Mouse (Mus musculus) lung, embryonic 16.5 days (tissue): ENCODE measurements at regions not wholly inside any gene's neighbourhood (a gene's known extent, or its start where the extent isn't known, plus 50 kb on each side); places are given as distances from the start of the nearest gene placed in this dataset.

Experiments used
- ATAC-seq: fragments of 200-750 bp; cut with Nextera tagmentation; 2 replicates; pipeline ENCODE4 v1.8.0; 2017; ENCODE audit warnings: low read depth, mild to moderate bottlenecking, moderate library complexity
- H3K27ac ChIP-seq: fragments of 300-500 bp; sonication (generic); 2 replicates; pipeline ENCODE4 v1.5.1; 2014; ENCODE audit warnings: mild to moderate bottlenecking, control low read depth, low read length
- H3K27me3 ChIP-seq: fragments of 300-500 bp; sonication (generic); 2 replicates; pipeline ENCODE4 v1.6.1; 2014; ENCODE audit warnings: low read depth, low read length, mixed read lengths; ENCODE audit not compliant: control insufficient read depth, insufficient read depth
- H3K36me3 ChIP-seq: fragments of 300-500 bp; sonication (generic); 2 replicates; pipeline ENCODE4 v1.6.1; 2014; ENCODE audit warnings: low read length; ENCODE audit not compliant: control insufficient read depth, insufficient read depth
- H3K4me1 ChIP-seq: fragments of 300-500 bp; sonication (generic); replicated peaks from 2 replicates; pipeline ENCODE4 v1.6.1; 2014; ENCODE audit warnings: low read length, mixed read lengths; ENCODE audit not compliant: control insufficient read depth, insufficient read depth
- H3K4me2 ChIP-seq: fragments of 300-500 bp; sonication (generic); 2 replicates; pipeline ENCODE4 v1.6.1; 2014; ENCODE audit warnings: low read depth, low read length, control low read depth
- H3K4me3 ChIP-seq: fragments of 300-500 bp; sonication (generic); 2 replicates; pipeline ENCODE4 v1.5.1; 2014; ENCODE audit warnings: mild to moderate bottlenecking, low read length, control low read depth
- H3K9ac ChIP-seq: fragments of 300-500 bp; sonication (generic); 2 replicates; pipeline ENCODE4 v1.6.1; 2014; ENCODE audit warnings: low read length, control low read depth
- H3K9me3 ChIP-seq: fragments of 300-500 bp; sonication (generic); 2 replicates; pipeline ENCODE4 v1.6.1; 2016; ENCODE audit warnings: low read length; ENCODE audit not compliant: control insufficient read depth
- WGBS: fragments of 180-500 bp; shearing (Covaris S2); extraction: QIAGEN DNeasy Blood & Tissue Kit; methylation state at CpG from one replicate; pipeline ENCODE4 v1.1.7; 2014; 5-methylcytosine and 5-hydroxymethylcytosine counted together

GRCm38 (mm10) chr8:97052436-97052835 lies 1164.1 kb upstream of the Got2 start:
- Histone ChIP-seq H3K27ac (no peak overlapping the region), H3K36me3 (no peaks in the 10 kb centered on the region), H3K9ac (no peak overlapping the region), H3K4me2 (no peak overlapping the region), H3K9me3 (no peaks in the 10 kb centered on the region), H3K4me3 (no peak overlapping the region), H3K27me3 (no peaks in the 10 kb centered on the region), H3K4me1 (no peaks in the 10 kb centered on the region)
- no peak for ATAC-seq
- 47% methylated on average over 1 of the region's 1 CpGs for WGBS

GRCm38 (mm10) chr8:97039778-97040177 lies 1151.4 kb upstream of the Got2 start:
- ATAC-seq = peak; percentile 71; the same call in 1 of the 2 replicates

GRCm38 (mm10) chr8:97038854-97039253 lies 1150.5 kb upstream of the Got2 start:
- Histone ChIP-seq H3K4me2 (no peak overlapping the region), H3K27ac (no peak overlapping the region), H3K36me3 (no peaks in the 10 kb centered on the region), H3K9ac (no peak overlapping the region), H3K9me3 (no peaks in the 10 kb centered on the region), H3K4me3 (no peak overlapping the region), H3K27me3 (no peaks in the 10 kb centered on the region), H3K4me1 (no peaks in the 10 kb centered on the region)
- WGBS = 47% methylated on average over 5 of the region's 5 CpGs
- peak; percentile 38; the same call in 1 of the 2 replicates for ATAC-seq

More at GRCm38 (mm10) chr8:97039778-97040177, 1151.4 kb upstream of the Got2 start:
- Histone ChIP-seq H3K4me2 (no peak overlapping the region), H3K27me3 (no peaks in the 10 kb centered on the region), H3K36me3 (no peaks in the 10 kb centered on the region), H3K9ac (no peak overlapping the region), H3K4me1 (no peaks in the 10 kb centered on the region), H3K4me3 (no peak overlapping the region), H3K9me3 (no peaks in the 10 kb centered on the region), H3K27ac (no peak overlapping the region)
- 23% methylated on average over 3 of the region's 3 CpGs for WGBS

GRCm38 (mm10) chr8:97032188-97032587 lies 1143.8 kb upstream of the Got2 start:
- H3K4me1 ChIP-seq = no peaks in the 10 kb centered on the region
- no peak overlapping the region for H3K9ac ChIP-seq
- H3K4me3 ChIP-seq = no peak overlapping the region
- no peaks in the 10 kb centered on the region for H3K36me3 ChIP-seq
- no peaks in the 10 kb centered on the region for H3K9me3 ChIP-seq
- WGBS = 86% methylated on average over 4 of the region's 4 CpGs
- ATAC-seq = no peak
- no peak overlapping the region for H3K27ac ChIP-seq
- no peaks in the 10 kb centered on the region for H3K27me3 ChIP-seq
- no peak overlapping the region for H3K4me2 ChIP-seq

- Histone ChIP-seq H3K27me3 (no peaks in the 10 kb centered on the region), H3K4me2 (no peak overlapping the region), H3K9me3 (no peaks in the 10 kb centered on the region), H3K36me3 (no peaks in the 10 kb centered on the region), H3K27ac (no peak overlapping the region), H3K4me3 (no peak overlapping the region), H3K4me1 (no peaks in the 10 kb centered on the region), H3K9ac (no peak overlapping the region)
- ATAC-seq = no peak
Measured at GRCm38 (mm10) chr8:97015571-97015970, 1127.2 kb upstream of the Got2 start.

- ATAC-seq = no peak
- 33% methylated on average over 3 of the region's 3 CpGs for WGBS
Measured at GRCm38 (mm10) chr8:97004131-97004530, 1115.8 kb upstream of the Got2 start.

GRCm38 (mm10) chr8:96983103-96983502 lies 1094.8 kb upstream of the Got2 start:
- Histone ChIP-seq H3K4me3 (no peak overlapping the region), H3K27ac (no peak overlapping the region), H3K27me3 (no peaks in the 10 kb centered on the region), H3K36me3 (no peaks in the 10 kb centered on the region), H3K4me1 (no peaks in the 10 kb centered on the region), H3K9me3 (no peaks in the 10 kb centered on the region), H3K9ac (no peak overlapping the region), H3K4me2 (no peak overlapping the region)
- no peak for ATAC-seq
- WGBS = 78% methylated on average over 2 of the region's 2 CpGs

More at GRCm38 (mm10) chr8:97004131-97004530, 1115.8 kb upstream of the Got2 start:
- Histone ChIP-seq H3K4me2 (no peak overlapping the region), H3K4me3 (no peak overlapping the region), H3K9me3 (no peaks in the 10 kb centered on the region), H3K27ac (no peak overlapping the region), H3K4me1 (no peaks in the 10 kb centered on the region), H3K36me3 (no peaks in the 10 kb centered on the region), H3K27me3 (no peaks in the 10 kb centered on the region), H3K9ac (no peak overlapping the region)
